Mouse (Mus musculus): Measurements from ENCODE around the gene Olfr455.

DNA sequence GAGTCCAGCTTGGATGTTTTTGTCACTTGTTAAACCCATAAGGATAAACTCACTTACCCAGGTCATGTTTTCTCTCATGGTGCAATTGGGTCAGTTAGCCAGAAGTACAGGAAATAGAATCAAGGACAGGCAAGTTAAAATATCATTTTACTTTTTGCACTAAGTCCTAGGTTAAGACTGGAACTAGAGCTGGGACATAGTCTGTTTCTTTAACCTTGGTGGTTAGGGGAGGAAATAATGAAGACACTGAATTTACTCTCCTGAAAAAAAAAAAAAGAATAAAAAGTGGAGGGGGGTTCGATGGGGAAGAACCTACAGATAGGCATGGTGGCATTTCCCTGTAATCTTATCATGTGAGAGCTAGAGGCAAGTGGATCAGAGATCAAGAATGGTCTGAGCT is 60.3 kb downstream of the Olfr455 start, which contains the start of gene Olfr456:
- TF ChIP-seq CTCF (IDR thresholded peaks at IDR 0.05; ENCODE audit: insufficient read depth, low read length), result no peak
- TF ChIP-seq POLR2A (IDR thresholded peaks at IDR 0.05; ENCODE audit: borderline replicate concordance, extremely low read depth, low read depth, low read length), result no peak
